Mouse (Mus musculus): Measurements from ENCODE around the gene Syt8. TPM values are rescaled to one million over a fixed set of nuclear protein-coding genes. Genes with fewer than 3 reads are reported as not detected.

The Syt8 gene
- polyA plus RNA-seq, 1 experiment from 2014 or later, result 3.8 TPM

- no peak overlapping the region for H3K4me2 ChIP-seq (ENCODE audit: low read length)
- 84% methylated on average over 5 of the region's 5 CpGs for WGBS
- no peak overlapping the region for H3K27ac ChIP-seq (ENCODE audit: low read depth)
- H3K4me1 ChIP-seq (replicated peaks; ENCODE audit: control insufficient read depth, insufficient read depth, low read length), result peaks cover 20% of the 10 kb centered on the region
- no peak overlapping the region for H3K9ac ChIP-seq (ENCODE audit: low read length)
- DNase-seq (ENCODE audit: low spot score) (no peak), ATAC-seq (replicated peaks; ENCODE audit: low FRiP score, low TSS enrichment, low read depth) (no peak)
- no peaks in the 10 kb centered on the region for H3K27me3 ChIP-seq (replicated peaks; ENCODE audit: control insufficient read depth, insufficient read depth, low read length)
- H3K4me3 ChIP-seq (ENCODE audit: low read depth, low read length), result no peak overlapping the region
- H3K9me3 ChIP-seq (ENCODE audit: control insufficient read depth, low read length), result no peaks in the 10 kb centered on the region
- H3K36me3 ChIP-seq (ENCODE audit: control insufficient read depth, insufficient read depth, low read length), result no peaks in the 10 kb centered on the region
These were observed 8.8 kb downstream of the Syt8 start for GRCm38 (mm10) chr7:142443474-142443873.

- Histone ChIP-seq H3K4me1 (replicated peaks; ENCODE audit: control insufficient read depth, insufficient read depth, low read length) (peaks cover 20% of the 10 kb centered on the region), H3K36me3 (ENCODE audit: control insufficient read depth, insufficient read depth, low read length) (no peaks in the 10 kb centered on the region), H3K4me2 (ENCODE audit: low read length) (no peak overlapping the region), H3K27me3 (replicated peaks; ENCODE audit: control insufficient read depth, insufficient read depth, low read length) (no peaks in the 10 kb centered on the region), H3K9ac (ENCODE audit: low read length) (no peak overlapping the region), H3K27ac (ENCODE audit: low read depth) (no peak overlapping the region), H3K4me3 (ENCODE audit: low read depth, low read length) (no peak overlapping the region), H3K9me3 (ENCODE audit: control insufficient read depth, low read length) (no peaks in the 10 kb centered on the region)
- 97% methylated on average over 6 of the region's 6 CpGs for WGBS
- ATAC-seq (replicated peaks; ENCODE audit: low FRiP score, low TSS enrichment, low read depth), result no peak
- peak; percentile 34 for DNase-seq (ENCODE audit: low spot score)
These were observed 9.5 kb downstream of the Syt8 start for GRCm38 (mm10) chr7:142444171-142444570.

DNA sequence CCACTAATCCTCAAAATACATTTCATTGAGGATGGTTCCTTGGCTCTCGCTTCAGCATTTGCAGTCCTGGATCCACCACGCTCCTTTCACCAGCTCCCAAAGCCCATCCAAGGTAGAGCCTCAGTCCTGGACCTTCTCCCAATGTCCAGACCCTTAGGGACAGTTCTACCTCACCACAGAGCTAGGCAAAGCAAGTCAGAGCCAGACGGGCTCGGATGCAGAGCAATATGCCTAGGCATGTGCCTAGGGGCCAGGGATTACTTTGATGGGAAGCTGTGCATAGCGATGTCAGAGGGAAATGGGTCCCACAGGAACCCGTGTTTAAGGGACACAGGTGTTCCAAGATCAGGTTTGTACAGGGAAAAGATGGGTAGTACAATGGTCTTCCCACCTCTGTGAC lies 10.7 kb downstream of the Syt8 start:
- WGBS, result 91% methylated on average over 6 of the region's 6 CpGs
- ATAC-seq (replicated peaks; ENCODE audit: low FRiP score, low TSS enrichment, low read depth), result no peak
- H3K4me3 ChIP-seq (ENCODE audit: low read depth, low read length), result no peak overlapping the region
- peaks cover 14% of the 10 kb centered on the region for H3K4me1 ChIP-seq (replicated peaks; ENCODE audit: control insufficient read depth, insufficient read depth, low read length)
- no peak overlapping the region for H3K4me2 ChIP-seq (ENCODE audit: low read length)
- DNase-seq (ENCODE audit: low spot score), result peak; percentile 32
- H3K27me3 ChIP-seq (replicated peaks; ENCODE audit: control insufficient read depth, insufficient read depth, low read length), result no peaks in the 10 kb centered on the region
- H3K9ac ChIP-seq (ENCODE audit: low read length), result no peak overlapping the region
- H3K27ac ChIP-seq (ENCODE audit: low read depth), result no peak overlapping the region
- no peaks in the 10 kb centered on the region for H3K9me3 ChIP-seq (ENCODE audit: control insufficient read depth, low read length)
- no peaks in the 10 kb centered on the region for H3K36me3 ChIP-seq (ENCODE audit: control insufficient read depth, insufficient read depth, low read length)

- WGBS, result 82% methylated on average over 4 of the region's 4 CpGs
These were observed 11.6 kb downstream of the Syt8 start for GRCm38 (mm10) chr7:142446264-142446663.

DNA sequence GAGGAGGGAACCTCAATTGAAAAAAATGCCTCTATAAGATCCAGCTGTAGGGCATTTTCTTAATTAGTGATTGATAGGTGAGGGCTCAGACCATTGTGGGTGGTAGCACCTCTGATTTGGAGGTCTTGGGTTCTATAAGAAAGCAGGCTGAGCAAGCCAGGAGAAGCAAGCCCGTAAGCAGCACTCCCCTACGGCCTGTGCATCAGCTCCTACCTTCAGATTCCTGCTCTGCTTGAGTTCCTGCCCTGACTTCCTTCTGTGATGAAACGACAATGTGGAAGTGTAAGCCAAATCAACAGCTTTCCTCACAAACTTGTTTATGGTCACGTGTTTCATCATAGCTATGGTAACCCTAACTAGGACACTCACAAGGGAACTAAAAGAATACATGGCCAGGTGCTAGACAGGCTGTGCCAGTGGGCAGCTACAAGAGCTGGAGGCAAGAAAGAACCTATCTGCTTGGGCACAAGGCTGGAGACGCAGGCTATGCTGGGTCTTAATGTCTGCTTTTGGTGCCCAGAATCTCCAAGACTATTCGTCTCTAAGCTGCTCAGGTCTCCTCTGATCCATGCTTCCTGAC lies 14.5 kb downstream of the Syt8 start:
- no peak overlapping the region for H3K4me2 ChIP-seq (ENCODE audit: low read length)
- ATAC-seq (replicated peaks; ENCODE audit: low FRiP score, low TSS enrichment, low read depth) (no peak), DNase-seq (ENCODE audit: low spot score) (peak; percentile 46)
- H3K27ac ChIP-seq (ENCODE audit: low read depth), result 0 out of 2 replicates have a peak overlapping the region, but pooled peaks have one; percentile 19
- H3K4me3 ChIP-seq (ENCODE audit: low read depth, low read length), result no peak overlapping the region
- H3K9ac ChIP-seq (ENCODE audit: low read length), result no peak overlapping the region
- H3K4me1 ChIP-seq (replicated peaks; ENCODE audit: control insufficient read depth, insufficient read depth, low read length), result peaks cover 8% of the 10 kb centered on the region
- H3K27me3 ChIP-seq (replicated peaks; ENCODE audit: control insufficient read depth, insufficient read depth, low read length), result no peaks in the 10 kb centered on the region
- no peaks in the 10 kb centered on the region for H3K9me3 ChIP-seq (ENCODE audit: control insufficient read depth, low read length)
- H3K36me3 ChIP-seq (ENCODE audit: control insufficient read depth, insufficient read depth, low read length), result no peaks in the 10 kb centered on the region
- 67% methylated on average over 6 of the region's 6 CpGs for WGBS

More at GRCm38 (mm10) chr7:142446264-142446663, 11.6 kb downstream of the Syt8 start:
- ATAC-seq (replicated peaks; ENCODE audit: low FRiP score, low TSS enrichment, low read depth) (no peak), DNase-seq (ENCODE audit: low spot score) (no peak)
- no peak overlapping the region for H3K4me2 ChIP-seq (ENCODE audit: low read length)
- no peaks in the 10 kb centered on the region for H3K36me3 ChIP-seq (ENCODE audit: control insufficient read depth, insufficient read depth, low read length)
- no peak overlapping the region for H3K4me3 ChIP-seq (ENCODE audit: low read depth, low read length)
- no peaks in the 10 kb centered on the region for H3K9me3 ChIP-seq (ENCODE audit: control insufficient read depth, low read length)
- H3K9ac ChIP-seq (ENCODE audit: low read length), result no peak overlapping the region
- no peaks in the 10 kb centered on the region for H3K27me3 ChIP-seq (replicated peaks; ENCODE audit: control insufficient read depth, insufficient read depth, low read length)
- H3K4me1 ChIP-seq (replicated peaks; ENCODE audit: control insufficient read depth, insufficient read depth, low read length), result peaks cover 7% of the 10 kb centered on the region; the same call in 1 of the 2 replicates
- no peak overlapping the region for H3K27ac ChIP-seq (ENCODE audit: low read depth)

DNA sequence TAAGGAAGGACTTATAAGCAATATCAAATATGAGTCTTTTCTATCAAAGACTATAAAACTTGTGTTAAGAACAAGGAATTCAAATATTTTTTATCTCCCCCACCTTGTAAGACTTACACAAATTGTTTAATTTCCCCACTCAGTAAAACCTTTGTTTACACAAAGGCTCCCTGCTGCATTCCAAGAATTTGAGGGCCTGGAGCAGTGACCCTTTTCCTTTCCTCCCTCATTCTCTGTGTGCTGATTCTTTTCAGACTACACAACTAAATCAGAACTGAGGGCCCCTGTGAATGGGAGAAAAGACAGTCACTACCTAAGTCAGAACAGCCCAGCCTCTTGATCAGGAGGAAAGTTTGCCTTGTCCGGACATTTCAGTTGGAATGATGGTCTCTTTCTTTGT lies 20.1 kb downstream of the Syt8 start:
- ATAC-seq (replicated peaks; ENCODE audit: low FRiP score, low TSS enrichment, low read depth) (no peak), DNase-seq (ENCODE audit: low spot score) (peak; percentile 49)
- Histone ChIP-seq H3K4me2 (ENCODE audit: low read length) (no peak overlapping the region), H3K9me3 (ENCODE audit: control insufficient read depth, low read length) (no peaks in the 10 kb centered on the region), H3K36me3 (ENCODE audit: control insufficient read depth, insufficient read depth, low read length) (no peaks in the 10 kb centered on the region), H3K4me3 (ENCODE audit: low read depth, low read length) (no peak overlapping the region), H3K9ac (ENCODE audit: low read length) (peak overlapping the region; percentile 21; the same call in 1 of the 2 replicates), H3K4me1 (replicated peaks; ENCODE audit: control insufficient read depth, insufficient read depth, low read length) (peaks cover 53% of the 10 kb centered on the region), H3K27me3 (replicated peaks; ENCODE audit: control insufficient read depth, insufficient read depth, low read length) (no peaks in the 10 kb centered on the region), H3K27ac (ENCODE audit: low read depth) (peak overlapping the region; percentile 94)
- 16% methylated on average over 1 of the region's 1 CpGs for WGBS

DNA sequence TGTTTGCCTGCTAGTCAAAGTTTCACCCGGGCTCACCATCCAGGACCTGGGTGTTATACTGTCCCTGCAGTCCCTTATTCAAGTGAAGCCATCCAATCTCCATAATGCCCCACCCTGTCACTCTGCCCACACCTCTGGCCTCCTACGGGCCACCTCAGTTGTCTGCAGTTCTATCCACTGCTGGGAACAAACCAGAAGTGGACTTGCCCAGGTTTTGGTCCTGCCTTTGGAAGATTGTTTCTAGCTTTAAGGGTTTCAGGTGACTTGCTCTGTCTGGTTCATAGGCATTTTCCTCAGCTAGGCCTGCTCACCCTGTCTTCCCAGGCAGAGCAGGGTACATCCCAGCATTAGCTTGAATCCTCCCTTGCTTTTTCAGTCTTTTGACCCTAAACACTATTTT lies 20.6 kb downstream of the Syt8 start:
- H3K27ac ChIP-seq (ENCODE audit: low read depth), result peak overlapping the region; percentile 94
- DNase-seq (ENCODE audit: low spot score) (peak; percentile 51), ATAC-seq (replicated peaks; ENCODE audit: low FRiP score, low TSS enrichment, low read depth) (no peak)
- no peaks in the 10 kb centered on the region for H3K36me3 ChIP-seq (ENCODE audit: control insufficient read depth, insufficient read depth, low read length)
- H3K4me2 ChIP-seq (ENCODE audit: low read length), result no peak overlapping the region
- 40% methylated on average over 2 of the region's 2 CpGs for WGBS
- H3K9ac ChIP-seq (ENCODE audit: low read length), result peak overlapping the region; percentile 21; the same call in 1 of the 2 replicates
- no peak overlapping the region for H3K4me3 ChIP-seq (ENCODE audit: low read depth, low read length)
- H3K27me3 ChIP-seq (replicated peaks; ENCODE audit: control insufficient read depth, insufficient read depth, low read length), result no peaks in the 10 kb centered on the region
- no peaks in the 10 kb centered on the region for H3K9me3 ChIP-seq (ENCODE audit: control insufficient read depth, low read length)
- H3K4me1 ChIP-seq (replicated peaks; ENCODE audit: control insufficient read depth, insufficient read depth, low read length), result peaks cover 56% of the 10 kb centered on the region

DNA sequence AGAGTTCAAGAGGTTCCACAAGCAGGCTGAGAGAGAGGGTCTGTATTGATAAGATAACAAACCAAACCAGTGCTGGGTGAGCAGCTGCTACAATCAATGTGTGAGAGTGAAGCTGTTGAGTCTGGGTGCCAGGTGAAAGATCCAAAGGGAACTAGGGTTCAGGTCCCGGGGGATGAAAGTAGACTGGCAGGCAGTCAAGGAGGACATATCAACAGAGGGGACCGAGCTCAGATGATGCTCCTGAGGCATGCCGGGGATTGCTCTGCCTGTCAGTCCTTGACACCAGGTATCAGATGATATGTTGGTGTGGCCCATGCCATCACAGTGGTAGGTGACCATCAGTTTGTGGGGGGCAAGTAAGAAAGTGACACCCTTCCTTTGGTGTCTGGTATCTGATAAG lies 22.2 kb downstream of the Syt8 start:
- peaks cover 56% of the 10 kb centered on the region for H3K4me1 ChIP-seq (replicated peaks; ENCODE audit: control insufficient read depth, insufficient read depth, low read length)
- H3K27ac ChIP-seq (ENCODE audit: low read depth), result peak overlapping the region; percentile 94
- H3K36me3 ChIP-seq (ENCODE audit: control insufficient read depth, insufficient read depth, low read length), result no peaks in the 10 kb centered on the region
- H3K27me3 ChIP-seq (replicated peaks; ENCODE audit: control insufficient read depth, insufficient read depth, low read length), result no peaks in the 10 kb centered on the region
- WGBS, result 50% methylated on average over 3 of the region's 3 CpGs
- H3K9me3 ChIP-seq (ENCODE audit: control insufficient read depth, low read length), result no peaks in the 10 kb centered on the region
- no peak overlapping the region for H3K4me3 ChIP-seq (ENCODE audit: low read depth, low read length)
- ATAC-seq (replicated peaks; ENCODE audit: low FRiP score, low TSS enrichment, low read depth), result no peak
- peak; percentile 50 for DNase-seq (ENCODE audit: low spot score)
- no peak overlapping the region for H3K9ac ChIP-seq (ENCODE audit: low read length)
- no peak overlapping the region for H3K4me2 ChIP-seq (ENCODE audit: low read length)

- H3K4me1 ChIP-seq (replicated peaks; ENCODE audit: control insufficient read depth, insufficient read depth, low read length), result peaks cover 56% of the 10 kb centered on the region
- WGBS, result 6% methylated on average over 3 of the region's 3 CpGs
- H3K9ac ChIP-seq (ENCODE audit: low read length), result peak overlapping the region; percentile 27; the same call in 1 of the 2 replicates
These were observed 22.7 kb downstream of the Syt8 start for GRCm38 (mm10) chr7:142457227-142457811.

More at GRCm38 (mm10) chr7:142457227-142457811, 22.7 kb downstream of the Syt8 start:
- Histone ChIP-seq H3K9me3 (ENCODE audit: control insufficient read depth, low read length) (no peaks in the 10 kb centered on the region), H3K27me3 (replicated peaks; ENCODE audit: control insufficient read depth, insufficient read depth, low read length) (no peaks in the 10 kb centered on the region), H3K36me3 (ENCODE audit: control insufficient read depth, insufficient read depth, low read length) (no peaks in the 10 kb centered on the region), H3K4me2 (ENCODE audit: low read length) (no peak overlapping the region), H3K27ac (ENCODE audit: low read depth) (peak overlapping the region; percentile 94), H3K4me3 (ENCODE audit: low read depth, low read length) (no peak overlapping the region)
- peak; percentile 72 for DNase-seq (ENCODE audit: low spot score)
- peak; percentile 34; the same call in 1 of the 2 replicates for ATAC-seq (replicated peaks; ENCODE audit: low FRiP score, low TSS enrichment, low read depth)
